In genomic region chr14:83586741-83587140, GRCm38 (mm10) we compare ENCODE assay signal across 28 mouse cellular contexts.
A peak's percentile ranks its signal among the peaks of the same experiment; 100 is the strongest.
DNase-seq lines count a peak whose midpoint lies in the region; ATAC-seq and TF ChIP-seq lines count a peak whose summit lies in the region.
"Had no signal": no experiment of that assay in that cellular context is flagged by ENCODE, and none has a peak within 500 bp of the region (broad histone marks: within the 10 kb centered on the region; RNA-seq: fewer than 3 reads in every experiment).

No protein-coding gene starts in this region.

- peak; percentile 19; the same call in 1 of the 2 replicates for ATAC-seq in G1E (ENCODE audit: extremely low read depth, insufficient number of reproducible peaks, low FRiP score, poor library complexity, severe bottlenecking)
- no peak for ATAC-seq in monocyte, adult 5-6 weeks (replicated peaks; ENCODE audit: insufficient number of reproducible peaks, low FRiP score, low TSS enrichment, poor library complexity, severe bottlenecking)
- ATAC-seq: forebrain, embryonic 16.5 days; intestine, postnatal 0 days; liver, postnatal 0 days; lung, postnatal 0 days had no signal

- peak; percentile 10 to 42 for DNase-seq in frontal cortex, adult 2 months (ENCODE audit: extremely low spot score in 1 of 2, low spot score in 1 of 2)
- no peak for DNase-seq in frontal cortex, postnatal 10 days (ENCODE audit: low spot score in 2 of 2)
- peak; percentile 2 to 15 for DNase-seq in left cerebral cortex, postnatal 14 days (ENCODE audit: low spot score in 2 of 2)
- DNase-seq in left cerebral cortex, postnatal 10 days (ENCODE audit: extremely low spot score in 1 of 2, low spot score in 2 of 2) = no peak
- no peak for DNase-seq in G1E (ENCODE audit: low spot score)
- peak; percentile 12 to 37 for DNase-seq in layer of hippocampus, adult 8-10 months (ENCODE audit: low spot score in 2 of 2)
- no peak for DNase-seq in heart, postnatal 14 days
- DNase-seq: adrenal gland, postnatal 14 days; cerebellum, adult 11-12 months; cerebellum, adult 9-11 months; heart, adult 2 months; kidney, adult 9 months; kidney, postnatal 10 days; liver, postnatal 0 days; lung, postnatal 4 days; thymus, postnatal 14 days had no signal

- intact Hi-C loops in left cerebral cortex, postnatal 14 days (cut with DNase I) = no loop called here
- intact Hi-C loops in left cerebral cortex, postnatal 10 days (cut with DNase I) = no loop called here
- intact Hi-C loops in heart, postnatal 14 days (cut with DNase I) = no loop called here

- no peaks in the 10 kb centered on the region for H3K27me3 ChIP-seq in G1E (ENCODE audit: insufficient read depth, low read length)
- H3K27me3 ChIP-seq: embryonic facial prominence, embryonic 13.5 days; heart, embryonic 12.5 days; limb, embryonic 13.5 days; megakaryocyte, embryonic 14.5 days; midbrain, embryonic 12.5 days; neural tube, embryonic 13.5 days; stomach, embryonic 15.5 days had no signal

- no peaks in the 10 kb centered on the region for H3K4me1 ChIP-seq in G1E (ENCODE audit: insufficient read depth, low read depth, low read length)
- H3K4me1 ChIP-seq: embryonic facial prominence, embryonic 13.5 days; forebrain, embryonic 10.5 days; heart, embryonic 12.5 days; limb, embryonic 13.5 days; megakaryocyte, embryonic 14.5 days; midbrain, embryonic 12.5 days; neural tube, embryonic 13.5 days; stomach, embryonic 15.5 days had no signal

- no peak overlapping the region for H3K4me3 ChIP-seq in G1E (ENCODE audit: low read depth, low read length)
- H3K4me3 ChIP-seq: embryonic facial prominence, embryonic 13.5 days; forebrain, embryonic 10.5 days; heart, adult 2 months; heart, embryonic 12.5 days; limb, embryonic 13.5 days; megakaryocyte, embryonic 14.5 days; midbrain, embryonic 12.5 days; neural tube, embryonic 13.5 days; stomach, embryonic 15.5 days had no signal

- no peaks in the 10 kb centered on the region for H3K9me3 ChIP-seq in G1E (replicated peaks)
- H3K9me3 ChIP-seq: embryonic facial prominence, embryonic 13.5 days; forebrain, embryonic 10.5 days; heart, embryonic 12.5 days; limb, embryonic 13.5 days; megakaryocyte, embryonic 14.5 days; midbrain, embryonic 12.5 days; neural tube, embryonic 13.5 days; stomach, embryonic 15.5 days had no signal

- no peak for TF ChIP-seq CTCF in G1E (IDR thresholded peaks at IDR 0.05; ENCODE audit: low read depth, low read length)

- no peaks in the 10 kb centered on the region for H3K36me3 ChIP-seq in G1E (replicated peaks)
- H3K36me3 ChIP-seq: embryonic facial prominence, embryonic 13.5 days; forebrain, embryonic 10.5 days; heart, embryonic 12.5 days; limb, embryonic 13.5 days; midbrain, embryonic 12.5 days; neural tube, embryonic 13.5 days; stomach, embryonic 15.5 days had no signal

Comparison
In these comparisons a context has a peak if more than half of its experiments do, and no peak if none do; other contexts are left out.
1. DNase-seq: peak in frontal cortex, adult 2 months (2 of 2), left cerebral cortex, postnatal 14 days (2 of 2) and layer of hippocampus, adult 8-10 months (2 of 2); none in frontal cortex, postnatal 10 days (0 of 2), left cerebral cortex, postnatal 10 days (0 of 2), G1E (single experiment) and heart, postnatal 14 days (0 of 2).